Mouse (Mus musculus): ENCODE results near the gene Zfp979.
"Not testable (repeated sequence)": the region's sequence is repeated elsewhere in the genome, so short reads cannot be mapped to it uniquely, and the experiment has no call there.

GRCm38 (mm10) chr4:147594630-147595029 is 47.7 kb downstream of the Zfp979 start:
- not testable (repeated sequence) for TF ChIP-seq ZNF384 (IDR thresholded peaks at IDR 0.05; ENCODE audit: low read depth, low read length); CHD2 (IDR thresholded peaks at IDR 0.05; ENCODE audit: low read depth, low read length); ZC3H11A (IDR thresholded peaks at IDR 0.05; ENCODE audit: borderline replicate concordance, low read depth, low read length); MAFK (IDR thresholded peaks at IDR 0.05; ENCODE audit: insufficient read depth, low read depth, low read length); HCFC1 (IDR thresholded peaks at IDR 0.05; ENCODE audit: borderline replicate concordance, insufficient read depth, low read length)

Measured in ES-E14 (cell line).